Mouse (Mus musculus) CH12.LX (cell line): ENCODE results near the gene Epha6. TPM values are rescaled to one million over a fixed set of nuclear protein-coding genes. Genes with fewer than 3 reads are reported as not detected.

Experiments used
- DNase-seq: peaks from one replicate; pipeline ENCODE4 v3.0.0-alpha.2; 2013; ENCODE audit errors: extremely low read depth
- H3K27ac ChIP-seq: 2 replicates; pipeline ENCODE4 v1.5.1; 2012; ENCODE audit warnings: low read depth, mild to moderate bottlenecking, control low read depth, moderate library complexity; ENCODE audit not compliant: insufficient read depth
- H3K27me3 ChIP-seq: replicated peaks from 2 replicates; pipeline ENCODE3; 2012; ENCODE audit warnings: inconsistent platforms
- H3K36me3 ChIP-seq, 2 experiments: replicated peaks in 1 of 2; 2 replicates each; pipeline versions ENCODE3 to v1.6.1; 2012; ENCODE audit warnings: inconsistent platforms in 1 of 2, low read length in 1 of 2, mild to moderate bottlenecking in 1 of 2, mixed read lengths in 1 of 2, moderate library complexity in 1 of 2; ENCODE audit not compliant: control insufficient read depth in 1 of 2, insufficient read depth in 1 of 2
- H3K4me1 ChIP-seq, 2 experiments: 2 replicates each; pipeline ENCODE4 v1.6.1; 2012; ENCODE audit warnings: inconsistent platforms in 1 of 2, moderate library complexity in 1 of 2; ENCODE audit not compliant: insufficient read depth in 2 of 2, control insufficient read depth in 1 of 2
- H3K4me2 ChIP-seq: 2 replicates; pipeline ENCODE4 v1.6.1; 2012; ENCODE audit warnings: low read depth, mild to moderate bottlenecking, control low read depth; ENCODE audit not compliant: poor library complexity, insufficient read depth, severe bottlenecking
- H3K4me3 ChIP-seq, 3 experiments: fragments of 150-350 bp in 1 of 3; sonication (generic) in 1 of 3; replicated peaks in 1 of 3; 2 replicates each; pipeline versions ENCODE3 to v1.5.1; 2011 to 2012; ENCODE audit warnings: low read depth in 2 of 3, low read length in 2 of 3, mild to moderate bottlenecking in 2 of 3, moderate library complexity in 2 of 3, control low read depth in 1 of 3, improper control_type of control experiment in 1 of 3, inconsistent platforms in 1 of 3, mixed read lengths in 1 of 3; ENCODE audit not compliant: poor library complexity in 1 of 3
- H3K79me2 ChIP-seq: replicated peaks from 2 replicates; pipeline ENCODE4 v1.6.1; 2012; ENCODE audit warnings: mild to moderate bottlenecking, moderate library complexity; ENCODE audit not compliant: control insufficient read depth, poor library complexity, insufficient read depth, severe bottlenecking; ENCODE audit errors: extremely low read depth
- H3K9ac ChIP-seq: 2 replicates; pipeline ENCODE4 v1.6.1; 2012; ENCODE audit warnings: low read depth, mild to moderate bottlenecking, control low read depth, moderate library complexity; ENCODE audit not compliant: insufficient read depth
- H3K9me3 ChIP-seq: replicated peaks from 2 replicates; pipeline ENCODE3; 2012; ENCODE audit warnings: low read length, inconsistent platforms, mixed read lengths
- CHD1 ChIP-seq: IDR thresholded peaks from 2 replicates; pipeline ENCODE4 v1.6.1; 2012; ENCODE audit warnings: low read depth, low read length, improper control_type of control experiment, inconsistent platforms
- CTCF ChIP-seq, 2 experiments: IDR thresholded peaks in 1 of 2; conservative IDR thresholded peaks in 1 of 2; 2 replicates each; pipeline ENCODE4 v1.5.1; 2011 to 2012; ENCODE audit warnings: low read depth in 2 of 2, low read length in 2 of 2, improper control_type of control experiment in 1 of 2, inconsistent platforms in 1 of 2, mild to moderate bottlenecking in 1 of 2, moderate library complexity in 1 of 2
- EP300 ChIP-seq: IDR thresholded peaks from 2 replicates; pipeline ENCODE4 v1.6.1; 2011; ENCODE audit warnings: low read length, improper control_type of control experiment
- GABPA ChIP-seq: IDR thresholded peaks from 2 replicates; pipeline ENCODE4 v1.6.1; 2012; ENCODE audit warnings: low read depth, low read length, improper control_type of control experiment, inconsistent platforms; ENCODE audit not compliant: insufficient replicate concordance
- HCFC1 ChIP-seq: IDR thresholded peaks from 2 replicates; pipeline ENCODE4 v1.6.1; 2012; ENCODE audit warnings: low read depth, mild to moderate bottlenecking, inconsistent platforms, low read length, improper control_type of control experiment
- IRF4 ChIP-seq: IDR thresholded peaks from 2 replicates; pipeline ENCODE4 v1.6.1; 2014; ENCODE audit warnings: low read depth, mild to moderate bottlenecking, inconsistent platforms, low read length, improper control_type of control experiment
- KAT2A ChIP-seq: IDR thresholded peaks from 2 replicates; pipeline ENCODE4 v1.6.1; 2012; ENCODE audit warnings: low read length, improper control_type of control experiment, inconsistent platforms; ENCODE audit not compliant: insufficient replicate concordance
- MAFK ChIP-seq: IDR thresholded peaks from 2 replicates; pipeline ENCODE4 v1.6.1; 2011; ENCODE audit warnings: low read length, improper control_type of control experiment; ENCODE audit not compliant: insufficient replicate concordance
- MAX ChIP-seq: IDR thresholded peaks from 2 replicates; pipeline ENCODE4 v1.6.1; 2011; ENCODE audit warnings: low read length, improper control_type of control experiment
- MXI1 ChIP-seq: IDR thresholded peaks from 2 replicates; pipeline ENCODE4 v1.6.1; 2011; ENCODE audit warnings: mild to moderate bottlenecking, low read depth, low read length, improper control_type of control experiment
- MYC ChIP-seq: IDR thresholded peaks from 2 replicates; pipeline ENCODE4 v1.6.1; 2011; ENCODE audit warnings: low read depth, mild to moderate bottlenecking, improper control_type of control experiment, low read length
- POLR2A ChIP-seq: IDR thresholded peaks from 2 replicates; pipeline ENCODE4 v1.6.1; 2011; ENCODE audit warnings: low read depth, mild to moderate bottlenecking, improper control_type of control experiment, low read length
- POLR2AphosphoS2 ChIP-seq: IDR thresholded peaks from 2 replicates; pipeline ENCODE4 v1.6.1; 2011; ENCODE audit warnings: low read depth, low read length, improper control_type of control experiment
- RCOR1 ChIP-seq: conservative IDR thresholded peaks from 2 replicates; pipeline ENCODE4 v1.6.1; 2012; ENCODE audit warnings: low read depth, mild to moderate bottlenecking, inconsistent platforms, low read length, improper control_type of control experiment
- SIN3A ChIP-seq: IDR thresholded peaks from 2 replicates; pipeline ENCODE4 v1.6.1; 2012; ENCODE audit warnings: low read length, improper control_type of control experiment, inconsistent platforms
- SMC3 ChIP-seq: IDR thresholded peaks from 2 replicates; pipeline ENCODE4 v1.6.1; 2011; ENCODE audit warnings: low read depth, low read length, improper control_type of control experiment
- TBP ChIP-seq: conservative IDR thresholded peaks from 2 replicates; pipeline ENCODE4 v1.6.1; 2011; ENCODE audit warnings: low read depth, low read length, improper control_type of control experiment
- USF1 ChIP-seq: IDR thresholded peaks from 2 replicates; pipeline ENCODE4 v1.6.1; 2014; ENCODE audit warnings: low read depth, mild to moderate bottlenecking, inconsistent platforms, low read length, improper control_type of control experiment
- dilution Hi-C: fragments of 300-500 bp; cut with MboI; formaldehyde crosslinking; loops from 2 replicates; pipeline ENCODE4 v1.14.3; 2020; ENCODE audit warnings: low sequenced_read_pairs; ENCODE audit not compliant: extremely low pct_unique_long_range_greater_than_20kb, extremely low pct_ligation_motif_present
- in situ Hi-C: fragments of 300-500 bp; cut with MboI; formaldehyde crosslinking; loops from 3 replicates; pipeline ENCODE4 v1.14.3; 2019; ENCODE audit warnings: low sequenced_read_pairs, low pct_ligation_motif_present, low pct_unique_long_range_greater_than_20kb, mixed read lengths
- polyA plus RNA-seq: library from polyadenylated mRNA; unstranded; fragments of >175 nt; gene quantifications from 2 replicates; pipeline ENCODE4 v1.2.1, GENCODE M21; 2012; ENCODE audit warnings: low read depth; ENCODE audit not compliant: insufficient read length
- total RNA-seq, 2 experiments: library from RNA; depleted of rRNA; stranded (reverse); fragments of 300-350 nt in 1 of 2; fragments of >200 nt in 1 of 2; gene quantifications; 2 replicates each; pipeline ENCODE4 v1.2.3; 2012 to 2014

Gene Epha6
- total and polyA plus RNA-seq, 3 experiments, result not detected

- dilution Hi-C loops (no loop called here), in situ Hi-C loops (no loop called here)
- H3K27me3 ChIP-seq, result no peaks in the 10 kb centered on the region
- H3K79me2 ChIP-seq, result no peaks in the 10 kb centered on the region
- no peak for DNase-seq
- H3K9ac ChIP-seq, result no peak overlapping the region
- no peak overlapping the region for H3K4me3 ChIP-seq
- peaks cover 29% of the 10 kb centered on the region for H3K9me3 ChIP-seq
- H3K4me2 ChIP-seq, result no peak overlapping the region
- TF ChIP-seq CTCF (conservative IDR thresholded peaks at IDR 0.05 in 1 of 2, IDR thresholded peaks at IDR 0.05 in 1 of 2; ENCODE audit: low read depth in 2 of 2, low read length in 2 of 2) (no peak), TBP (no peak), GABPA (no peak), MAX (no peak), RCOR1 (no peak), SMC3 (no peak), POLR2A (no peak), POLR2AphosphoS2 (no peak), MAFK (no peak)
- no peak overlapping the region for H3K27ac ChIP-seq
- H3K4me1 ChIP-seq, result no peaks in the 10 kb centered on the region
- H3K36me3 ChIP-seq, result no peaks in the 10 kb centered on the region
These were observed 137.0 kb downstream of the Epha6 start for GRCm38 (mm10) chr16:60468200-60468785.

GRCm38 (mm10) chr16:60435283-60435682 lies 170.0 kb downstream of the Epha6 start:
- Histone ChIP-seq H3K4me2 (no peak overlapping the region), H3K9me3 (peaks cover 6% of the 10 kb centered on the region), H3K27ac (no peak overlapping the region), H3K27me3 (no peaks in the 10 kb centered on the region), H3K79me2 (no peaks in the 10 kb centered on the region), H3K4me1 (no peaks in the 10 kb centered on the region), H3K4me3 (no peak overlapping the region), H3K36me3 (no peaks in the 10 kb centered on the region), H3K9ac (no peak overlapping the region)
- TF ChIP-seq POLR2AphosphoS2, result no peak
- no peak for TF ChIP-seq CHD1
- TF ChIP-seq KAT2A, result no peak
- no peak for TF ChIP-seq USF1
- peak; percentile 19 to 26; a peak in 1 of 4 replicates for TF ChIP-seq CTCF (conservative IDR thresholded peaks at IDR 0.05 in 1 of 2, IDR thresholded peaks at IDR 0.05 in 1 of 2; ENCODE audit: low read depth in 2 of 2, low read length in 2 of 2)
- TF ChIP-seq EP300, result no peak
- TF ChIP-seq MYC, result no peak
- TF ChIP-seq MXI1, result no peak
- TF ChIP-seq TBP, result no peak
- 0 out of 2 replicates have a peak, but pooled peaks have one; percentile 8 for TF ChIP-seq SMC3
- TF ChIP-seq SIN3A, result no peak
- TF ChIP-seq IRF4, result no peak
- TF ChIP-seq HCFC1, result no peak
- in situ Hi-C loops (no loop called here), dilution Hi-C loops (no loop called here)
- peak; percentile 39 for DNase-seq
